Mouse (Mus musculus): Measurements from ENCODE around the gene Nox4.

Nox4 gene

DNA sequence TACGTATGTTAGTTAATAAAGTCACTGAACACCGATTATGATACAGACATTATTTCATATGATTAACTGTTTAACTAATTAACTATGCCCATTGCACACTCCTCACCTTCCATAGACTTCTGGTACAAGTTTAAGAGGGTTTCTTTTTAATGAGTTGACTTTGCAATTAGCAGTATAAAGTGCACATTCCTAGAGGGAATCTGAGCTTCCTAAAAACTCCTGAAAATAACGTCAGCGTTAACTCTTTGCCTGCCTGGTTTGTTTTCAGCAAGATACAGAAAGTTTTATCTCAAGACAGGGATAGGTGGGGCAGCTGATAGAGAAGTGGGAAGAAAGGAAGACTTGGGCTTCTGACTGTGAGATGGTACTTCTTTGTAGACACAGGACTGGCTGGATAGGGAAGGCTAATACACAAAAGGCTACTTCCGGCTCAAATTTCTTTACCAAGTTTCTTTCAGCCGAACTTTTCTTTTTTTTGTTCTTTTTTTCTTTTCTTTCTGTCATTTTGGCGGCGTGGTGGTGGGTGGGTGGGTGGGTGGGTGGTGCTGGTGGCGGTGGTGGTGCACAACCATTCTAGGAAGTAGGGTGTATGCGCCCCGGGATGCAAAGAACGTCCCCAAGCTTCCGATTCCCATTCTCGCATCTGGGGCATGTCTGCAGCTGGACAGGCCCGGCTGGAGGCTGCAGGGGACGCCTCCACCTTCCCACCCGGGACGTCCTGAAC, at the start of gene Nox4:
Nox4 (plus strand) TSS at position 241 of the 724 bp plus-strand sequence.
- DNase-seq, result no peak

DNA sequence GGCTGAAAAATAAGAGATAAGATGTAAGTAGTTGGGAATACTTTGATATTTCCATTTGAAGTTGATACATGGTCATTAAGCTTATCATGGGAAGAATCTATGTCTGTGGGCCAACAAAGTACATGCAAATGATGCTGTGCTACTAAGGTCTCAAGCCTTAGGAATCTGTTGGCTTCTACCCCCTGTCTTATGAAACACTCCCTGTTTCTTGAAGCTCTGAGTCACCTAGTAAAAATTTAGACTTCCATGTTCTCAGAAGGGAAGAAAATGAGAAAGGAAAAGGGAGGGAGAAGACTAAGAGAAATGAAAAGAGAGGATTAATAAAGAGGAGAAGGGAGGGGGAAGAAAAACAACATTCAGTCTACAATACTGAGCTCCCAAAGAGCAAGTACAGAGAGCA, 41.1 kb upstream of the Nox4 start:
- DNase-seq, result no peak

DNA sequence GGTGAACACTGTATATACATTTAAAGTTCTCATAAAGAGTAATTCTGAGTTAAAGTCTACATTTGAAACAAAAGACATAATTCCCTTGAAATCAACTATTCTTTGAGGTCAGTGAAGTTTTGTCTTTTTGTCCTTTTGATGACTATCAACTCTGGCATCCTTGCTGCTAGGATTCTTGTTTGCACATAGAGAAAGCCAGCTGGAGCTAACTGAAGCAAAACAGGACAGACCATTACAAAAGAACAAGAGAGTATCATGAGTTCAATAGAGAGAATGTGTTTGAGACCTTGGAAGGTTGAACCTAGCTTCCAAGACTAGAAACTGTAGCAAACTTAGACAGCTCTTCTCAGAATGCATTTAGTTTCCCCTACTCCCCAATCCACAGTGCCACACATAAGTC, 24.2 kb upstream of the Nox4 start:
- DNase-seq, result no peak

GRCm38 (mm10) chr7:87222751-87223150, 23.1 kb upstream of the Nox4 start:
- no peak for DNase-seq

GRCm38 (mm10) chr7:87225617-87226016, 20.3 kb upstream of the Nox4 start:
- no peak for DNase-seq

- DNase-seq, result no peak
Measured at GRCm38 (mm10) chr7:87227051-87227948, 18.6 kb upstream of the Nox4 start.

GRCm38 (mm10) chr7:87229502-87229901, 16.4 kb upstream of the Nox4 start:
- no peak for DNase-seq

DNA sequence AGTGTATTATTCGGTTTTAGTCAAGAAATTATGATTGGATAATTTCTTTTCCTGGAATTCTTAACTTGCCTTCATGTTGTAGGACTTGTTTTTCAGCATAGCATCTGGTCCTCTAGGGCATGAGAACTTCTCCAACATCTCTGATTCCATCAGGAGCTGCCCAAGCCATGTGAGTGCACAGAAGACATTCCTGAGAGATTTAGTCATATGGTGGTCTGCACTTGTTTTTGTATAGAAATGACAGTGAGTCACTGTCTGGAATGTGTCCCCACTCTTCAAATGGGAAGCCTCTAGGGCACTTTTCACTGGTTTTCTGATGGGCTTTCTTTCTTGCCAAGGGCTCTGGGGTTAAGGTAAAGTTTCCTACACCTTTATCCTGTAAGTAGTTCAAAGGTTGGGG, 4.8 kb upstream of the Nox4 start:
- DNase-seq, result no peak

DNA sequence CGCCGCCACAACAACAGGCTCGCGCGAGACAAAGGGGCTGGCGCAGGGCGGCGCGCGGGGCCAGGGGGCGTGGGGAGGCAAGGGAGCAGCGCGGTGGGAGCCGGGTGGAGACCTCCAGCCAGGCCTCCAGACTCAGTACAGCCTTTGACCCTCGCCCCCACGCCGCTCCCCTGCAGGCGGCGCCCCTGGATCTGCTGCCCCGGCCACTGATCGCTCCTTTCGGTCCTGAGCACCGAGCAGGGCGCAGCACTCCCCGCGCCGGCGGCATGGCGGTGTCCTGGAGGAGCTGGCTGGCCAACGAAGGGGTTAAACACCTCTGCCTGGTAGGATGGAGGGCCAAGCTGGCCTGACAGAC, 661 bp downstream of the Nox4 start:
- DNase-seq, result peak; percentile 71 to 91

GRCm38 (mm10) chr7:87246940-87247339, 1.0 kb downstream of the Nox4 start:
- no peak for DNase-seq

DNA sequence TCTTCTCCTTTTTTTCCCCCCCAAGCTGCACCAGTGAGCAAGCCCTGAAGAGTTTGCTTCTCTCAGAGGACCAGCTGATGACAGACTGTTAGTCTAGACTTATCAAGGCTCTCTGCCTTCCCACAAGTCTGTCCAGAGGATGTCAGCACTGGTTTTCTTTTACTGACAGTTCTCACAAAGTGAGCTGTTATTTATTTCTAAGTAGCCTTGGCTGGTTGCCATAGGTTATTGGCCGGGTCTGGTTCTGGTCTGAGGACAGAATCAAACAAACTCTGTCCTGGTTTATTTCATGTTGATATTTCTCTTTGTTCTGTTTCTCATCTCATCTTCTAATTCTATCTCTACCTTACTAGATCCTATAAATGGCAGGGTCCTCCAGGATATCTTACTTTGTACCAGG, 2.0 kb downstream of the Nox4 start:
- peak; percentile 56 to 61 for DNase-seq

DNA sequence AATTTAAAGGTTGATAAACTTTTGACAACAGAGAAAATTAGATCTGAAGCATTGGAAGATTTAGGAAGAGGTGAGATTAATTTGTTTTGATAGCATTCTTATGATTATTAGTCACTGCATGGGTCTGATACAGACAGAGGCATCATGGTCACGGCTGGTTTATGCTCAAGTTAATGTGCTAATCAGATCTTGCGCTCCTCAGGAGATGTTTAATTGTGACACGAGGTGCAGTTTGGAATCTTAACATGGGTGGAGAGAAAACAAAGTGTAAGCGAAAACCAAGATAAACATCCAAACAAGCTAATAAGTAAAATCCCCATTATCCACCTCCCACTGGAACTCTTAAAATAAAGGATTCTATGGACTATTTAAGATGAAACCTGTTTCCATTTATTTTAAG, 6.2 kb downstream of the Nox4 start:
- DNase-seq, result peak in 1 of 2 experiments; percentile 26

- peak in 1 of 2 experiments; percentile 76 for DNase-seq
Measured at GRCm38 (mm10) chr7:87277225-87277624, 31.3 kb downstream of the Nox4 start.

DNA sequence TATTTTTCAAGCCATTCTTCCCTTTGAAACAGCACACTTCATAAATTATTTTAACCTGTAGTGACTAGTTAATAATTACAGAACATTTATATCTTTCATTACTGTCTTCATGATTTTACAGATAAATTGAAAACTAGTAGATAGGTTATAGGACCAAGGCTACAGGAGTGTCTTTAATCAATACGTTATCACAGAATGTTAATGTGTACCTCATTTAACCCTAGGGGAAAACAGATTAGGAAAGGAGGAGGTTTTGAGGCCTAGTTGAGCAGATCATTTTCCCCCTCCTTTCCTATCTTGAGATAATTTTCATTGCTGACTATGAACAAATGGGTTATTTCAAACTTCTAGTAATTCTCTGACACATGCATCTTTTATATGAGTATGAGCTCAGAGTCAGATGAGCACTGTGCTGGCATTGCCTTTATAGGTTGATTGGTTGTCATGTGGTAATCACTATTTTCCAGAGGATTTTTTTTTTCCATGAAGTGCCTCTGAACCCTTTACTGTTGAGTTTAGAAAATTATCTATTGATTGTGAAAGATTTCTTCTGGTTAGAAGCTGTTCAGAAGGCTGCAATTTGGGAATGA, 57.9 kb downstream of the Nox4 start:
- no peak for DNase-seq

GRCm38 (mm10) chr7:87321571-87321970, 75.7 kb downstream of the Nox4 start:
- no peak for DNase-seq

DNA sequence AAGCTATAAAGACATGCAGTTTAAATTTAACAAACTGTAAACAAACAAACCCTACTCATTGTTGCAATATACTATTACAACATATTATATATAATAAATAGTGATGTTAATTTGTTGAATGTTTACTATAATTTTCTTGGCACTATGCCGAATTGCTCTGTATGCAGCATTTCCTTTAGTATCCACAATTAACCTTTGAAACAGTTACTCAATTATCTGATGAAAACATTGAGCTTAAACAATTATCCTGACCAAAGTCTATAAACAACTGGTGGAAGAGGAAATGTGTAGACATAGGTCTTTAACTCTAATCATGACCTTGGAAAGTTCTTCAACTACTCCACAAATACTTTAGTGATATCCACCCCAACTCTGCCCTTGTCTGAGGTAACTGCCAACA, 76.2 kb downstream of the Nox4 start:
- no peak for DNase-seq

GRCm38 (mm10) chr7:87330782-87331558, 85.1 kb downstream of the Nox4 start:
- DNase-seq, result no peak

DNA sequence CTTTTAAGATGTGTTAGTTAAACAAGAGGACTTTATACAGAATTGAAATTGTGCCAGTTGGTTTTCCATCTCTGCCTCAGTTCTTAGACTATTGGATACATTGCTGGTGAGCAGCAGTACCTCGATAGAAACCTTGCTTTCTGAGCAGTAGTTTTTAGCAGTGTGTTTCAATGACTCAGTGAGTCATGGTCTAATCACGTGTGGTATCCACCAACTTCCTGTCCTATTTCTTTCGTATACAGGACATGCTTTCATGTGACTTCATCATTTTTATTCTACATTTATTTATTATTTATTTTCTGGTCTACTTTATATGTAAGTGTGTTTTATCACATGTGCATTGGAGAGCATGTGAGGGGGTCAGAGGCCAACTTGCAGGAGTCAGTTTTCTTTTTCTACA, 99.7 kb downstream of the Nox4 start:
- DNase-seq, result no peak

DNA sequence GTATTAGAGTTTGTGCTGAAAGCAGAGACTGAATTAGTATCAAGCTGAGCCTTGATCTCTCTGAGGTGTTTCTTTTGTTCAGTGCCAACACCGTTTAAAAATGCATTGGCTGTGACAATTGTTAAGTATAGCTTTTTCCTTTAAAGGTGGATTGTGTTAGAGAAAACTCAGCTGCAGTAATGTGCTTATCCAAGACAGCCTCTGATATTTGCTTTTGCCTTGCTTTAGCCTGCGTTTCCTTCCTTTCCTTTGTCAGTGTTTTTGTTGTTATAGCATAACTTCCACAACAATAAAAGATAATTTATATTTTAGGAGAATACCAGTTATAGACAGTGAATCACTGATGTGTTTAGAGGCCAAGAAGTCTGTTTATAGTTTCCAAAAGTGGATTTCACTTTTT, 106.9 kb downstream of the Nox4 start:
- no peak for DNase-seq

GRCm38 (mm10) chr7:87367834-87368233, 121.9 kb downstream of the Nox4 start:
- DNase-seq, result no peak

- no peak for DNase-seq
Measured at GRCm38 (mm10) chr7:87369131-87369530, 123.2 kb downstream of the Nox4 start.

- DNase-seq, result no peak
Measured at GRCm38 (mm10) chr7:87370789-87371188, 124.9 kb downstream of the Nox4 start.

DNA sequence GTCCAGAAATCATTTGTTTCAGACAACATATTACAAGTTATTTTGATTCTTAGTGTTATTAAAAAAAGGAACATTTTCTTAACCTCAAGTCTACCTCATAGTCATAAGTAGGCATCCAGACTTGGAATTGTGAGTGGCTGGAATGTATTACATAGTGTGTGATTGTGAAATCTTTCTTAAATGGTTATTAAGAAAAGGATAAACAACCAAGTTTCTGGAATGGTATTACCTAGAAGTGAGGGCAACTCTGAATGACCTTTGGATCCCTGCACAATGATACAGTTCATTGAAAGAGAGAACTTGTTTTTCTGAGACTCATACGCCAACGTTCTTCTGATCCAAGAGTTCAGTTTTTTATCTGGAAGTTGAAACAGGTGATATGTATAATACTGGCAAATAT, 125.4 kb downstream of the Nox4 start:
- DNase-seq, result no peak

Data from kidney, postnatal 25 days (tissue).